23 mouse cellular contexts compared by ENCODE assay signal in the genomic region with DNA sequence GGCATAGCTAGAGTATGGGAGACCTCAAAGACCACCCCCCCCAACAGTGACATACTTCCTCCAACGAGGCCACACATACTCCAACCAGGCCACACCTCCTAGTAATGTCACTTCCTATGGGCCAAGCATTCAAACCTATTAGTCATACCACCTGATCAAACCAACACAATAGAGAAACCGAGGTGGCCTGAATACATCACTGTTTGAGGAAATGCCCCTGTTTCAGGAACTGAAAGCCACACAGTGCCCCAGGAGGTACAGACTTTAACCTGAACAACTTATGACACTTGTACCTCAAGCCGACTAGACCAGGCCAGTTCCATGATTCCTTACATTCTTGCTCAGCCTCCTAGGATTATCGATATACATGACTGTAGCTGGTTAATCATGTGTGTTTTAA. TPM values are rescaled to one million over a fixed set of nuclear protein-coding genes. Genes with fewer than 3 reads are reported as not detected.
A peak's percentile ranks its signal among the peaks of the same experiment; 100 is the strongest.
DNase-seq lines count a peak whose midpoint lies in the region; ATAC-seq and TF ChIP-seq lines count a peak whose summit lies in the region.
"Not testable (repeated sequence)": the region's sequence is repeated elsewhere in the genome, so short reads cannot be mapped to it uniquely, and the experiment has no call there.
"Had no signal": no experiment of that assay in that cellular context is flagged by ENCODE, and none has a peak within 500 bp of the region (broad histone marks: within the 10 kb centered on the region; RNA-seq: fewer than 3 reads in every experiment).

No protein-coding gene starts in this region.

- not testable (repeated sequence) for H3K9me3 ChIP-seq in CH12.LX (replicated peaks; ENCODE audit: low read length)

- TF ChIP-seq POLR2A in CH12.LX (IDR thresholded peaks at IDR 0.05; ENCODE audit: low read depth, low read length) = not testable (repeated sequence)

- not testable (repeated sequence) for H3K27me3 ChIP-seq in CH12.LX (replicated peaks); splenic B cell, adult 2 months (ENCODE audit: control insufficient read depth, insufficient read depth, low read length, poor library complexity, severe bottlenecking)

- peak; percentile 67 for DNase-seq in A20 (ENCODE audit: low read depth, low spot score)
- peak; percentile 36 to 57 for DNase-seq in B cell, adult 2 months
- DNase-seq in CH12.LX (ENCODE audit: extremely low read depth) = peak; percentile 74
- peak; percentile 23 for DNase-seq in spleen, adult 12 weeks (ENCODE audit: low spot score)
- peak; percentile 33 to 35 for DNase-seq in spleen, postnatal 36 days (ENCODE audit: low spot score in 2 of 2)
- DNase-seq in splenic B cell, adult 2 months (ENCODE audit: low read depth, low spot score) = peak; percentile 79

- peak overlapping the region; percentile 57; the same call in 1 of the 2 replicates for H3K27ac ChIP-seq in CH12.LX (ENCODE audit: insufficient read depth, low read depth)

- ATAC-seq in neutrophil, adult 5-6 weeks (ENCODE audit: extremely low read depth, insufficient number of reproducible peaks, low FRiP score, poor library complexity, severe bottlenecking) = peak; percentile 51; the same call in 1 of the 2 replicates

- dilution Hi-C loops in CH12.LX (cut with MboI; ENCODE audit: extremely low pct_ligation_motif_present, extremely low pct_unique_long_range_greater_than_20kb, low sequenced_read_pairs) = not testable (repeated sequence)

- TF ChIP-seq CTCF in CH12.LX (conservative IDR thresholded peaks at IDR 0.05 in 1 of 2, IDR thresholded peaks at IDR 0.05 in 1 of 2; ENCODE audit: low read depth in 2 of 2, low read length in 2 of 2) = not testable (repeated sequence)

- 0 out of 2 replicates have a peak overlapping the region, but pooled peaks have one; percentile 31 for H3K4me2 ChIP-seq in CH12.LX (ENCODE audit: insufficient read depth, low read depth, poor library complexity, severe bottlenecking)

- not testable (repeated sequence) for H3K9ac ChIP-seq in CH12.LX (ENCODE audit: insufficient read depth, low read depth)

- in situ Hi-C loops in CH12.LX (cut with MboI; ENCODE audit: low pct_ligation_motif_present, low pct_unique_long_range_greater_than_20kb, low sequenced_read_pairs) = not testable (repeated sequence)

- TF ChIP-seq RAD21 in CH12.LX (IDR thresholded peaks at IDR 0.05; ENCODE audit: low read depth, low read length) = not testable (repeated sequence)

- not testable (repeated sequence) for H3K79me2 ChIP-seq in CH12.LX (replicated peaks; ENCODE audit: control insufficient read depth, extremely low read depth, insufficient read depth, poor library complexity, severe bottlenecking)

- H3K36me3 ChIP-seq in CH12.LX (replicated peaks in 1 of 2; ENCODE audit: control insufficient read depth in 1 of 2, insufficient read depth in 1 of 2, low read length in 1 of 2); splenic B cell, adult 2 months (ENCODE audit: control insufficient read depth, insufficient read depth, low read length, poor library complexity, severe bottlenecking): not testable (repeated sequence)

- H3K4me3 ChIP-seq in CH12.LX (replicated peaks in 1 of 3; ENCODE audit: low read depth in 2 of 3, low read length in 2 of 3, poor library complexity in 1 of 3) = not testable (repeated sequence)

- peak; percentile 53 for TF ChIP-seq EP300 in CH12.LX (IDR thresholded peaks at IDR 0.05; ENCODE audit: low read length)

- not testable (repeated sequence) for H3K4me1 ChIP-seq in CH12.LX (ENCODE audit: control insufficient read depth in 1 of 2, insufficient read depth in 2 of 2)

TF ChIP-seq in CH12.LX, 34 proteins besides CTCF, POLR2A, EP300 and RAD21:
- TF ChIP-seq IRF4 (IDR thresholded peaks at IDR 0.05; ENCODE audit: low read depth, low read length) (peak; percentile 74), ETS1 (conservative IDR thresholded peaks at IDR 0.05; ENCODE audit: low read depth, low read length) (peak; percentile 46), TCF12 (IDR thresholded peaks at IDR 0.05; ENCODE audit: low read depth, low read length) (peak; percentile 12; the same call in 1 of the 2 replicates)
TF ChIP-seq in CH12.LX: peak in this region for 3; not testable (repeated sequence) for 31.

RNA-seq across cellular contexts. Expression of a gene that starts 31.7 kb away (rescaled TPM):
- total RNA-seq in CH12.LX (2012; rRNA removed) = 9.1 and 10.4 TPM in 2 replicates
- not detected in 2 replicates for total RNA-seq in CH12.LX (2014; rRNA removed)
- polyA plus RNA-seq in CH12.LX (2012; ENCODE audit: insufficient read length, low read depth) = 69.3 and 72.5 TPM in 2 replicates
- 1.9 TPM in 1 of 2 replicates, not detected in the other for total RNA-seq in neutrophil, adult 5-6 weeks (2017)
- total RNA-seq: adrenal gland, adult 18-20 months; adrenal gland, adult 2 months; adrenal gland, adult 8-10 months; adrenal gland, postnatal 10 days; adrenal gland, postnatal 14 days; adrenal gland, postnatal 25 days; adrenal gland, postnatal 36 days; adrenal gland, postnatal 4 days; ES-E14 had no signal
- polyA plus RNA-seq: activated CD4-positive, CD25-positive, alpha-beta regulatory T cell, adult 4 months; adrenal gland, adult 2 months; brain, embryonic 14.5 days; C2C12; CD4-positive, CD25-positive, alpha-beta regulatory T cell, adult 4 months; cerebellum, adult 2 months; G1E; Patski had no signal

RNA-seq across cellular contexts. Expression of a gene that starts 54.8 kb away (rescaled TPM):
- total RNA-seq in CH12.LX (2012; rRNA removed) (61.7 and 62.8 TPM in 2 replicates), CH12.LX (2014; rRNA removed) (72.0 and 77.8 TPM in 2 replicates)
- polyA plus RNA-seq in CH12.LX (2012; ENCODE audit: insufficient read length, low read depth) = 169 and 175 TPM in 2 replicates
- total RNA-seq in neutrophil, adult 5-6 weeks (2017) = 199 and 206 TPM in 2 replicates
- polyA plus RNA-seq: C2C12, G1E had no signal

RNA-seq across cellular contexts. Expression of a gene that starts 56.4 kb away (rescaled TPM):
- total RNA-seq in CH12.LX (2012; rRNA removed) (116 and 127 TPM in 2 replicates), CH12.LX (2014; rRNA removed) (197 and 211 TPM in 2 replicates)
- polyA plus RNA-seq in CH12.LX (2012; ENCODE audit: insufficient read length, low read depth) = 241 and 256 TPM in 2 replicates
- 151 and 168 TPM in 2 replicates for total RNA-seq in neutrophil, adult 5-6 weeks (2017)
- polyA plus RNA-seq: G1E had no signal

Comparison
In these comparisons a context has a peak if more than half of its experiments do, and no peak if none do; other contexts are left out.
1. DNase-seq: peak in every context shown above with its lines; median percentile 79 in splenic B cell, adult 2 months; 74 in CH12.LX; 67 in A20; 46 in B cell, adult 2 months; 34 in spleen, postnatal 36 days; 23 in spleen, adult 12 weeks.